Mouse (Mus musculus): ENCODE results near the gene Lipf.

Lipf gene

GRCm38 (mm10) chr19:33960887-33961286, at the start of gene Lipf:
Gene Lipf, plus strand, starts transcription at chr19:33961187.
- DNase-seq = no peak

GRCm38 (mm10) chr19:33924099-33924498, 36.9 kb upstream of the Lipf start:
- no peak for DNase-seq

GRCm38 (mm10) chr19:33979007-33979406, 18.0 kb downstream of the Lipf start:
- DNase-seq = peak; percentile 4 to 19

GRCm38 (mm10) chr19:33983043-33983442, 22.1 kb downstream of the Lipf start:
- no peak for DNase-seq

GRCm38 (mm10) chr19:34008002-34008401, 47.0 kb downstream of the Lipf start, which contains the start of gene Lipk:
Gene Lipk, plus strand, starts transcription at chr19:34008290.
- DNase-seq = no peak

- no peak for DNase-seq
These were observed 60.6 kb downstream of the Lipf start for GRCm38 (mm10) chr19:34021440-34022172.

- peak in 1 of 2 experiments; percentile 4 for DNase-seq
These were observed 61.8 kb downstream of the Lipf start for GRCm38 (mm10) chr19:34022759-34023158.
